ENCODE assay signal across 26 mouse cellular contexts in the genomic region with DNA sequence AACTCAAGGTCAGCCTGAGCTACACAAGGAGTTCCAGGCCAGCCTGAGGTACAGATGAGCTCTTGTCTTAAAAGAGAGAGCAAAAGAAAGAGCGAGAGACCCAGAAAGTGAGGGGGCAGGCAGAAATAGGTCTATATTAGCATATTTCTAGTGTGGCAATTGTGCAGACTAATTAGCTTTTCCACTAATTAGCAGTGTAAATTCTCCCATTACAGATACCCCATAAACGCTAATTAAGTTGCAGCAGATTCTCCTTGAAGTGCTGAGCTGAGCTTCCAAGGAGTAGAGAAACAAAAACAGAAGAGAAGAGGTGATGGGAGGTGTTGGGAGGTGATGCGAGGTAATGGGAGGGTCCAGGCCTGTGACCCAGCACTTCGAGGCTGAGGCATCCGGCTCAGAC. TPM values are rescaled to one million over a fixed set of nuclear protein-coding genes. Genes with fewer than 3 reads are reported as not detected.
"Had no signal": no experiment of that assay in that cellular context is flagged by ENCODE, and none has a peak within 500 bp of the region (broad histone marks: within the 10 kb centered on the region; RNA-seq: fewer than 3 reads in every experiment).

No protein-coding gene starts in this region.

- H3K9me3 ChIP-seq: heart, embryonic 13.5 days; heart, embryonic 15.5 days; hindbrain, embryonic 15.5 days; intestine, embryonic 15.5 days; limb, embryonic 10.5 days; liver, embryonic 13.5 days had no signal

- H3K4me2 ChIP-seq: heart, embryonic 11.5 days; heart, embryonic 13.5 days; heart, embryonic 15.5 days; hindbrain, embryonic 15.5 days; intestine, embryonic 15.5 days; limb, embryonic 12.5 days; liver, embryonic 11.5 days; liver, embryonic 13.5 days had no signal

- DNase-seq: gastrocnemius, postnatal 14 days; gastrocnemius, postnatal 36 days; heart, adult 11 months; heart, adult 2 months; heart, postnatal 14 days; heart, postnatal 36 days; kidney, adult 18-20 months; kidney, adult 8-10 months; kidney, postnatal 10 days; kidney, postnatal 25 days; kidney, postnatal 4 days; liver; liver, embryonic 13.5 days had no signal

- H3K4me3 ChIP-seq: heart, adult 2 months; heart, embryonic 13.5 days; heart, embryonic 15.5 days; hindbrain, embryonic 15.5 days; intestine, embryonic 15.5 days; layer of hippocampus, adult 2 months; left cerebral cortex, adult 2 months; limb, embryonic 10.5 days; limb, embryonic 12.5 days; liver, embryonic 13.5 days had no signal

- ATAC-seq: hindbrain, postnatal 0 days; intestine, embryonic 15.5 days; intestine, postnatal 0 days had no signal

- H3K9ac ChIP-seq: heart, embryonic 13.5 days; heart, embryonic 15.5 days; hindbrain, embryonic 15.5 days; intestine, embryonic 15.5 days; limb, embryonic 12.5 days; liver, embryonic 13.5 days had no signal

- H3K36me3 ChIP-seq: heart, embryonic 13.5 days; heart, embryonic 15.5 days; hindbrain, embryonic 15.5 days; intestine, embryonic 15.5 days; limb, embryonic 10.5 days; limb, embryonic 12.5 days; liver, embryonic 13.5 days had no signal

- H3K27ac ChIP-seq: heart, adult 2 months; heart, embryonic 13.5 days; heart, embryonic 15.5 days; hindbrain, embryonic 15.5 days; hindbrain, postnatal 0 days; intestine, embryonic 15.5 days; layer of hippocampus, adult 2 months; left cerebral cortex, adult 2 months; limb, embryonic 10.5 days; limb, embryonic 12.5 days; liver, embryonic 13.5 days had no signal

- H3K4me1 ChIP-seq: liver, embryonic 13.5 days had no signal

- H3K27me3 ChIP-seq: hindbrain, embryonic 15.5 days; intestine, embryonic 15.5 days had no signal

RNA-seq across cellular contexts. Expression of a gene that starts 32.8 kb away (rescaled TPM):
- polyA plus RNA-seq: heart, adult 2 months; heart, embryonic 11.5 days; heart, embryonic 13.5 days; heart, embryonic 15.5 days; heart, postnatal 0 days; intestine, postnatal 0 days; limb, embryonic 10.5 days; liver, embryonic 11.5 days; liver, embryonic 13.5 days had no signal
